ENCODE assay signal across 8 mouse cellular contexts in genomic region chr1:52952143-52952542, GRCm38 (mm10).
DNase-seq lines count a peak whose midpoint lies in the region; ATAC-seq and TF ChIP-seq lines count a peak whose summit lies in the region.

No protein-coding gene starts in this region.

- peak; percentile 16 for DNase-seq in embryo, embryonic 11 days
- DNase-seq in embryo, embryonic 9.5 days (ENCODE audit: extremely low spot score), result no peak
- peak; percentile 26 for DNase-seq in right cerebral cortex, adult 18-20 months
- no peak for DNase-seq in right cerebral cortex, postnatal 36 days (ENCODE audit: low spot score in 2 of 2)
- DNase-seq in liver, embryonic 14.5 days (ENCODE audit: low read depth in 3 of 3, low spot score in 3 of 3), result no peak
- no peak for DNase-seq in gastrocnemius, adult 18-20 months (ENCODE audit: low spot score)

- no peaks in the 10 kb centered on the region for H3K36me3 ChIP-seq in heart, embryonic 14.5 days (ENCODE audit: control insufficient read depth, insufficient read depth, low read length)
- no peaks in the 10 kb centered on the region for H3K36me3 ChIP-seq in liver, embryonic 14.5 days (replicated peaks; ENCODE audit: control insufficient read depth, insufficient read depth, low read depth)
- H3K36me3 ChIP-seq in stomach, embryonic 15.5 days, result no peaks in the 10 kb centered on the region

- TF ChIP-seq CTCF in liver, embryonic 14.5 days (IDR thresholded peaks at IDR 0.05; ENCODE audit: low read depth), result no peak

- 6% methylated on average over 5 of the region's 5 CpGs for WGBS in heart, embryonic 14.5 days
- 8% methylated on average over 5 of the region's 5 CpGs for WGBS in liver, embryonic 14.5 days (ENCODE audit: insufficient replicate concordance)
- 3% methylated on average over 5 of the region's 5 CpGs for WGBS in stomach, embryonic 15.5 days

- no peaks in the 10 kb centered on the region for H3K9me3 ChIP-seq in heart, embryonic 14.5 days (ENCODE audit: control insufficient read depth, low read length)
- no peaks in the 10 kb centered on the region for H3K9me3 ChIP-seq in liver, embryonic 14.5 days (ENCODE audit: control insufficient read depth, low read length)
- H3K9me3 ChIP-seq in stomach, embryonic 15.5 days, result no peaks in the 10 kb centered on the region

- no peak for ATAC-seq in heart, embryonic 14.5 days (ENCODE audit: insufficient number of reproducible peaks, insufficient read depth, low FRiP score, low read depth)
- ATAC-seq in liver, embryonic 14.5 days (ENCODE audit: insufficient read depth), result no peak
- no peak for ATAC-seq in stomach, embryonic 15.5 days (ENCODE audit: insufficient read depth, low FRiP score, low read depth)

- H3K27ac ChIP-seq in heart, embryonic 14.5 days (replicated peaks in 1 of 2; ENCODE audit: control insufficient read depth in 1 of 2, insufficient read depth in 1 of 2, low read depth in 2 of 2, low read length in 2 of 2), result no peak overlapping the region
- no peak overlapping the region for H3K27ac ChIP-seq in liver, embryonic 14.5 days
- H3K27ac ChIP-seq in stomach, embryonic 15.5 days, result no peak overlapping the region

- H3K9ac ChIP-seq in heart, embryonic 14.5 days (ENCODE audit: low read length), result peak overlapping the region; percentile 72
- no peak overlapping the region; the same call in 1 of the 2 replicates for H3K9ac ChIP-seq in liver, embryonic 14.5 days (replicated peaks)
- peak overlapping the region; percentile 46; the same call in 1 of the 2 replicates for H3K9ac ChIP-seq in stomach, embryonic 15.5 days

- peak overlapping the region; percentile 98 for H3K4me2 ChIP-seq in heart, embryonic 14.5 days (ENCODE audit: low read length)
- H3K4me2 ChIP-seq in liver, embryonic 14.5 days (ENCODE audit: low read depth), result peak overlapping the region; percentile 68
- peak overlapping the region; percentile 99 for H3K4me2 ChIP-seq in stomach, embryonic 15.5 days

- TF ChIP-seq EP300 in liver, embryonic 14.5 days (IDR thresholded peaks at IDR 0.05; ENCODE audit: low read depth), result no peak

- H3K27me3 ChIP-seq in heart, embryonic 14.5 days (ENCODE audit: control insufficient read depth, insufficient read depth, low read length), result no peaks in the 10 kb centered on the region
- peaks cover 4% of the 10 kb centered on the region; the same call in 1 of the 2 replicates for H3K27me3 ChIP-seq in liver, embryonic 14.5 days (ENCODE audit: control insufficient read depth, insufficient read depth, low read length)
- no peaks in the 10 kb centered on the region for H3K27me3 ChIP-seq in stomach, embryonic 15.5 days (replicated peaks)

- peaks cover 6 to 7% of the 10 kb centered on the region in 2 experiments; a peak in 3 of 4 replicates for H3K4me1 ChIP-seq in heart, embryonic 14.5 days (ENCODE audit: control insufficient read depth in 2 of 2, insufficient read depth in 2 of 2, low read length in 2 of 2)
- 0 out of 4 replicates have a peak, but pooled peaks cover 0 to 3% of the 10 kb centered on the region in 2 experiments for H3K4me1 ChIP-seq in liver, embryonic 14.5 days (replicated peaks; ENCODE audit: control insufficient read depth in 2 of 2, insufficient read depth in 2 of 2, low read length in 1 of 2)
- H3K4me1 ChIP-seq in stomach, embryonic 15.5 days, result peaks cover 3% of the 10 kb centered on the region; the same call in 1 of the 2 replicates

- H3K4me3 ChIP-seq in heart, embryonic 14.5 days (ENCODE audit: control insufficient read depth in 1 of 2, insufficient read depth in 1 of 2, low read depth in 1 of 2, low read length in 2 of 2), result peak overlapping the region; percentile 56 to 63
- H3K4me3 ChIP-seq in liver, embryonic 14.5 days (ENCODE audit: insufficient read depth in 1 of 2, low read depth in 2 of 2, low read length in 2 of 2), result peak overlapping the region; percentile 34 to 55
- H3K4me3 ChIP-seq in stomach, embryonic 15.5 days (replicated peaks), result peak overlapping the region; percentile 60

Comparison
In these comparisons a context has a peak if more than half of its experiments do, and no peak if none do; other contexts are left out.
1. DNase-seq: peak in embryo, embryonic 11 days (single experiment) and right cerebral cortex, adult 18-20 months (single experiment); none in embryo, embryonic 9.5 days (single experiment), right cerebral cortex, postnatal 36 days (0 of 2), liver, embryonic 14.5 days (0 of 3) and gastrocnemius, adult 18-20 months (single experiment).
2. Peak in every context shown above with its lines, with median percentiles within 50 percentile points of each other: H3K4me2 ChIP-seq and H3K4me3 ChIP-seq.